Mouse (Mus musculus) thymus, adult 2 months (tissue): ENCODE measurements around the gene Trappc6a. TPM values are rescaled to one million over a fixed set of nuclear protein-coding genes. Genes with fewer than 3 reads are reported as not detected.

ENCODE experiments used
- DNase-seq: peaks from one replicate; pipeline ENCODE4 v3.0.0; 2021
- H3K27ac ChIP-seq: fragments of 200-500 bp; 2 replicates; pipeline ENCODE4 v1.5.1; 2012; ENCODE audit warnings: low read length, control low read depth; ENCODE audit not compliant: control insufficient read depth, insufficient read depth
- H3K27me3 ChIP-seq: fragments of 200-500 bp; 2 replicates; pipeline ENCODE4 v1.6.1; 2012; ENCODE audit warnings: mild to moderate bottlenecking, low read length, moderate library complexity, mixed read lengths; ENCODE audit not compliant: control insufficient read depth, insufficient read depth
- H3K36me3 ChIP-seq: fragments of 200-500 bp; 2 replicates; pipeline ENCODE4 v1.6.1; 2012; ENCODE audit warnings: mild to moderate bottlenecking, low read length, moderate library complexity; ENCODE audit not compliant: control insufficient read depth, insufficient read depth
- H3K4me1 ChIP-seq: fragments of 200-500 bp; replicated peaks from 2 replicates; pipeline ENCODE4 v1.6.1; 2012; ENCODE audit warnings: low read length; ENCODE audit not compliant: control insufficient read depth, insufficient read depth
- H3K4me3 ChIP-seq: fragments of 200-500 bp; 2 replicates; pipeline ENCODE4 v1.5.1; 2012; ENCODE audit warnings: mild to moderate bottlenecking, low read length, control low read depth, moderate library complexity; ENCODE audit not compliant: control insufficient read depth, insufficient read depth
- CTCF ChIP-seq: fragments of 200-500 bp; IDR thresholded peaks from 2 replicates; pipeline ENCODE4 v1.5.1; 2012; ENCODE audit warnings: mild to moderate bottlenecking, control low read depth, low read length, moderate library complexity, borderline replicate concordance; ENCODE audit not compliant: control insufficient read depth, poor library complexity, insufficient read depth; ENCODE audit errors: extremely low read depth
- POLR2A ChIP-seq: fragments of 200-500 bp; IDR thresholded peaks from 2 replicates; pipeline ENCODE4 v1.6.1; 2012; ENCODE audit warnings: mild to moderate bottlenecking, low read length, control low read depth, moderate library complexity; ENCODE audit not compliant: control insufficient read depth, poor library complexity, insufficient read depth; ENCODE audit errors: extremely low read depth
- WGBS: fragments of 180-500 bp; shearing (Covaris S2); methylation state at CpG from one replicate; pipeline ENCODE4 v1.1.7; 2018; 5-methylcytosine and 5-hydroxymethylcytosine counted together
- polyA plus RNA-seq: library from polyadenylated mRNA; depleted of rRNA; stranded (reverse); fragments of >200 nt; gene quantifications from 2 replicates; pipeline ENCODE4 v1.2.3, GENCODE M21; 2012

Trappc6a gene
- polyA plus RNA-seq, 1 experiment: 86.7 TPM

GRCm38 (mm10) chr7:19557982-19558900 lies 50.0 kb downstream of the Trappc6a start:
- H3K36me3 ChIP-seq: peaks cover 4% of the 10 kb centered on the region; the same call in 1 of the 2 replicates
- H3K4me1 ChIP-seq: peaks cover 27% of the 10 kb centered on the region
- no peak overlapping the region for H3K27ac ChIP-seq
- DNase-seq: no peak
- TF ChIP-seq CTCF (no peak), POLR2A (no peak)
- no peak overlapping the region for H3K4me3 ChIP-seq
- WGBS: 95% methylated on average over 6 of the region's 6 CpGs
- no peaks in the 10 kb centered on the region for H3K27me3 ChIP-seq

- Histone ChIP-seq H3K4me1 (peaks cover 27% of the 10 kb centered on the region), H3K27me3 (no peaks in the 10 kb centered on the region), H3K27ac (no peak overlapping the region), H3K36me3 (peaks cover 2% of the 10 kb centered on the region; the same call in 1 of the 2 replicates), H3K4me3 (no peak overlapping the region)
- no peak for TF ChIP-seq POLR2A
- TF ChIP-seq CTCF: no peak
- 88% methylated on average over 2 of the region's 2 CpGs for WGBS
- DNase-seq: peak; percentile 35
Observed at GRCm38 (mm10) chr7:19558965-19559364, 50.8 kb downstream of the Trappc6a start.

GRCm38 (mm10) chr7:19560491-19561260 lies 52.5 kb downstream of the Trappc6a start:
- peaks cover 27% of the 10 kb centered on the region for H3K4me1 ChIP-seq
- H3K27me3 ChIP-seq: no peaks in the 10 kb centered on the region
- peak overlapping the region; percentile 96 for H3K4me3 ChIP-seq
- TF ChIP-seq CTCF: no peak
- TF ChIP-seq POLR2A: no peak
- no peak for DNase-seq
- H3K27ac ChIP-seq: no peak overlapping the region
- H3K36me3 ChIP-seq: no peaks in the 10 kb centered on the region
- WGBS: 2% methylated on average over 11 of the region's 11 CpGs

GRCm38 (mm10) chr7:19561431-19561764 lies 53.2 kb downstream of the Trappc6a start:
- Histone ChIP-seq H3K4me3 (peak overlapping the region; percentile 96), H3K27me3 (no peaks in the 10 kb centered on the region), H3K27ac (no peak overlapping the region), H3K36me3 (no peaks in the 10 kb centered on the region), H3K4me1 (peaks cover 27% of the 10 kb centered on the region)
- TF ChIP-seq POLR2A (no peak), CTCF (no peak)
- no peak for DNase-seq
- under 1% methylated on average over 11 of the region's 11 CpGs for WGBS

- H3K27me3 ChIP-seq: no peaks in the 10 kb centered on the region
- peak overlapping the region; percentile 96 for H3K4me3 ChIP-seq
- under 1% methylated on average over 102 of the region's 102 CpGs for WGBS
- peak overlapping the region; percentile 67; the same call in 1 of the 2 replicates for H3K27ac ChIP-seq
- peak; percentile 83 for DNase-seq
- H3K36me3 ChIP-seq: no peaks in the 10 kb centered on the region
- TF ChIP-seq CTCF: no peak
- peak; percentile 61 for TF ChIP-seq POLR2A
- H3K4me1 ChIP-seq: peaks cover 27% of the 10 kb centered on the region
Observed at GRCm38 (mm10) chr7:19561765-19562642, 53.8 kb downstream of the Trappc6a start.
